Mouse (Mus musculus): ENCODE measurements around the gene Gna15.

DNA sequence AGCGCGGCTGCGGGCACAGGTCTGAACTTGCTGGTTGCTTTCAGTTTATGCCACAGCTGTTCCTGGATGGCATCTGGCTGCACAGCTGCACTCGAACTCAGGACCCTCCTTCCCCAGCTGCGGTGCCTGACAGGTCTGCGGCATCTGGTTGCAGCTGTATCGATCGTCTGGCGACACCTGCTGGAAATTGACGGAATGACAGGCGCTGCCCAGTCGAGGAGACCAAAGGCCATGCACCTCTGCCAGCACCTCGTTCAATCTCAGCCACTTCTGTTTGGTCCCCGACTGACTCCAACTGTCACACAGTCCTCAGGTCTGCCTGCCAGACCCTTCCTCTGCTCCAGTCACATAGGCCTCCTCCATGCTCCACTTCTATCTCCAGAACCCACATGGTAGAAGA, 2.8 kb upstream of the Gna15 start:
- TF ChIP-seq CTCF (IDR thresholded peaks at IDR 0.05; ENCODE audit: low read depth) (peak; percentile 87), EP300 (IDR thresholded peaks at IDR 0.05; ENCODE audit: low read depth) (no peak)
